Mouse (Mus musculus) spleen, adult 2 months (tissue): ENCODE measurements around the gene Lrp1. TPM values are rescaled to one million over a fixed set of nuclear protein-coding genes. Genes with fewer than 3 reads are reported as not detected.

Source experiments
- DNase-seq, 2 experiments: peaks; one replicate each; pipeline versions ENCODE4 v3.0.0 to v3.0.0-alpha.2; 2012 to 2021; ENCODE audit warnings: low spot score in 2 of 2, low read depth in 1 of 2
- H3K27ac ChIP-seq: fragments of 200-500 bp; 2 replicates; pipeline ENCODE4 v1.5.1; 2012; ENCODE audit warnings: low read length, inconsistent platforms; ENCODE audit not compliant: insufficient read depth
- H3K27me3 ChIP-seq: fragments of 200-500 bp; 2 replicates; pipeline ENCODE4 v1.6.1; 2012; ENCODE audit warnings: mild to moderate bottlenecking, moderate library complexity, low read length, inconsistent platforms; ENCODE audit not compliant: control insufficient read depth, insufficient read depth
- H3K36me3 ChIP-seq: fragments of 200-500 bp; 2 replicates; pipeline ENCODE4 v1.6.1; 2012; ENCODE audit warnings: mild to moderate bottlenecking, low read length, inconsistent platforms; ENCODE audit not compliant: control insufficient read depth, insufficient read depth
- H3K4me1 ChIP-seq: fragments of 200-500 bp; 2 replicates; pipeline ENCODE4 v1.6.1; 2011; ENCODE audit warnings: inconsistent platforms; ENCODE audit not compliant: control insufficient read depth, insufficient read depth, insufficient read length
- H3K4me3 ChIP-seq: fragments of 200-500 bp; 2 replicates; pipeline ENCODE4 v1.5.1; 2011; ENCODE audit warnings: mild to moderate bottlenecking, inconsistent platforms; ENCODE audit not compliant: insufficient read depth, insufficient read length; ENCODE audit errors: extremely low read depth
- CTCF ChIP-seq: fragments of 200-500 bp; IDR thresholded peaks from 2 replicates; pipeline ENCODE4 v1.5.1; 2011; ENCODE audit warnings: mild to moderate bottlenecking, inconsistent platforms; ENCODE audit not compliant: insufficient read depth, insufficient read length, insufficient replicate concordance; ENCODE audit errors: extremely low read depth
- POLR2A ChIP-seq: fragments of 200-500 bp; IDR thresholded peaks from 2 replicates; pipeline ENCODE4 v1.6.1; 2011; ENCODE audit warnings: low read depth, low read length, inconsistent platforms
- WGBS: fragments of 180-500 bp; shearing (Covaris S2); methylation state at CpG from one replicate; pipeline ENCODE4 v1.1.7; 2018; 5-methylcytosine and 5-hydroxymethylcytosine counted together
- polyA plus RNA-seq: library from polyadenylated mRNA; depleted of rRNA; stranded (reverse); fragments of >200 nt; gene quantifications from 2 replicates; pipeline ENCODE4 v1.2.3, GENCODE M21; 2012

Lrp1 gene
- polyA plus RNA-seq, 1 experiment, result 98.7 TPM

DNA sequence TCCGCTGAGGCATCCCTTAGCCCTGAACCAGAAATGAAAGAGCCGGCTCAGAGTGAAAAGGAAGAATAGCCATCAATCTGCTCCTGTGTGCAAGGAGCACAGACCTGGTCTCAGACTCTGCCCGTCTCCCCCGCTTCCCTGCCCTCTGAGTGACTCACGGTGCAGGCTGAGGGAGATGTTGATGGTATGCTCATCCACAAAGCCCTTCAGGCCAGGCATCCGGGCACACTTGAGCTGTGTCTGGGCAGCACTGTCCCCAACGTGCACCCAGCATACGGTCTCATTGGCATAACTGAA, 15.7 kb downstream of the Lrp1 start:
- Histone ChIP-seq H3K36me3 (no peaks in the 10 kb centered on the region), H3K27me3 (no peaks in the 10 kb centered on the region), H3K27ac (no peak overlapping the region), H3K4me3 (no peak overlapping the region), H3K4me1 (peaks cover 23% of the 10 kb centered on the region)
- DNase-seq, result no peak
- WGBS, result 62% methylated on average over 8 of the region's 8 CpGs
- TF ChIP-seq POLR2A (no peak), CTCF (no peak)

DNA sequence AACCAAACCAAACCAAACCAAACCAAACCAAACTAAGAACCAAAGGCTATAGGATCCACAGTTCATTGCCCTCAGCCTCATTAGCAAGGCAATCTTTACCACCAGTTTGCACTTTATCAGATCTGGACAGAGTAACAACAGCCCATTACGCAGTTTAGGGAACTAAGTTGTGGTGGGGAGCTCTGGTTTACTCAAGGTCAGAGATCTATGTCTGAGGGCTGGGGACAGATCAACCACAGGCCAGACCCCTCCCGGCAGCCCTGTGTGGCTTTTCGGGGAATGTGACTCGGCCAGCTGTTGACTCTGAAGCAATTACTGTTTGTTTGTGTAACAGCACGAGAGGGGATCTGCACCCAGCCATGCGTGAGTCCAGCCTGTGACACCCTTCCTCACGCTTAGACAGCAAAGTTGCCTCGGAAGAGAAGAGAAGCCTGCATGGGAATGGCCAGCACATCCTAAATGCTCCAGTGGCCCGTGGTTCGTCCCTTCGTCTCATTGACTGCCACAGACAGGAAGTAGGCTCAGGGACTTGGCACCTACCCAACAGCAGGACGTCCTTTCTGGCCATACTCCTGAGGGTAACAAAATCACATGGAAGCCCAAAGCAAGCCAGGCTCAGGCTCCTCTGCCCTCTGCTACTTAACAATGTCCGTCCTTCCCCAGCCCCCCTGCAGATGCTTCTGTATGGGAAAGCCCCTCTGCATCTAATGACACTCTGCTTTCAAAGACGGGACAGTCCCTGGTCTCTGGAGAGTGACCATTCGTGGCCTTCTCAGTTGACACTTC, 16.3 kb downstream of the Lrp1 start:
- Histone ChIP-seq H3K4me1 (peaks cover 23% of the 10 kb centered on the region), H3K36me3 (no peaks in the 10 kb centered on the region), H3K4me3 (no peak overlapping the region), H3K27ac (peak overlapping the region; percentile 67), H3K27me3 (no peaks in the 10 kb centered on the region)
- no peak for TF ChIP-seq POLR2A
- no peak for TF ChIP-seq CTCF
- 10% methylated on average over 15 of the region's 15 CpGs for WGBS
- DNase-seq, result peak in 1 of 2 experiments; percentile 26

DNA sequence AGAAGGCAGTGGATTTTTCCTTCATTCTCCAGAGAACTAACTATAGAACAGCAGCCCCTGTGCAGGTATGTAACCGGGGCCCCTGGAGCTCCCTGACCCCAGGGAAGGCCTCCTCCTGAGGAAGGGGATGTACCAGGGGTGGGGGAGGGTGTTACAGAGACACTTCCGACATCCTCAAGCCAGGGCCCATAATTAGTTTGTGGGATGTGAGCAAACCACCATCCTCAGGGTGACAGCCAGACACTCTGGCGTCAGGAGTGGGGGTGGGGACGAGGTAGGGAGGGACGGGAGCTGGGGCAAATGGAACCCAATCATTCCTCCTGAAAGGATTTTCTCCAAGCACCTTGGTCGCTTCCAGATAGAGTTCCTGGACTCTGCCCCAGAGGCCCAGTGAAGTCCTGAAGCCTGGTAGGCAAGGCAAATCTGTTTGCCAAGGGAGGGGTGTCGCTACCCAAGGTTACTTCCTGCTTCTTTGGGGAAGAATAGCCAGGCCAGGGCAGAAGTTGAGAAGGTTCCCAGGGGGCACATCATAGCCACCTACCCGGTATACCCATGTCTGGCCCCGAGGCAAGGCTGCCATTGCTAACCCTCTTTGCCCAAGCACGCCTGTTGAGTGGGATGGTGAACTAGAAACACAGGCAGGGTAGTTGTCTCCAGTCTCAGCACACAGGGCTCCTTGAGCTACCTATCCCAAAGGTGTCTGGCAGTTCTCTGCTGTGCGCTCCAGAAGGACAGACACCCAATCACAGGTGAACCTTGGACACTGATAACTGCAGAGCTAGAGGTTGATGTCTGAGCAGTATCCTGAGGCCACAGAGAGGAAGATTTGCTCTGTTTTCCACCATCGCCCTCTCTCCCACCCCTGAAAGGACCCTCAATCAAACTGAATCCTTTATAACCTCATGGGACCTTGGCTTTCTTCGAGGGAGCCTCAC, 17.2 kb downstream of the Lrp1 start:
- peak in 1 of 2 experiments; percentile 26 for DNase-seq
- WGBS, result 33% methylated on average over 13 of the region's 13 CpGs

DNA sequence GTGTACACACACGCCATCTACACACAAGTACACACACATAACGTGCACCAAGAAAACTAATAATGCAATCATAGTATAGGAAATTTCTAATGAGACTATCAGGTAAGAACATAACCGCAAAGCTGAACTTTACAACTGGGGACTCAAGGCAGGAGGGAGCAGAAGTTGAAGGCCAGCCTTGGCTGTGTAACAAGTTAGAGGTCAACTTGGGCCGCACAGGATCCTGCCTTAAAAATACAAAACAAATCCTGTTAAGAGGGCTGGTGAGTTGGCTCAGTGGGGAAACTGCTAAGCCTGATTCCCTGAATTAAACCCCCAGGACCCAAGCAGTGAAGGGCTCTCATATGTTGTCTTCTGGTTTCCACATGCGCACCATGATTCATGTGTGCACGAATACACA, 18.8 kb downstream of the Lrp1 start:
- DNase-seq, result no peak
- H3K4me3 ChIP-seq, result no peak overlapping the region
- H3K4me1 ChIP-seq, result peaks cover 27% of the 10 kb centered on the region
- H3K27ac ChIP-seq, result no peak overlapping the region
- no peak for TF ChIP-seq POLR2A
- TF ChIP-seq CTCF, result no peak
- no peaks in the 10 kb centered on the region for H3K36me3 ChIP-seq
- no peaks in the 10 kb centered on the region for H3K27me3 ChIP-seq
- WGBS, result 90% methylated on average over 6 of the region's 6 CpGs

More for the DNA sequence above, 17.2 kb downstream of the Lrp1 start:
- H3K36me3 ChIP-seq, result no peaks in the 10 kb centered on the region
- peaks cover 27% of the 10 kb centered on the region for H3K4me1 ChIP-seq
- H3K27ac ChIP-seq, result peak overlapping the region; percentile 33
- H3K4me3 ChIP-seq, result no peak overlapping the region
- no peak for TF ChIP-seq POLR2A
- no peak for TF ChIP-seq CTCF
- no peaks in the 10 kb centered on the region for H3K27me3 ChIP-seq

DNA sequence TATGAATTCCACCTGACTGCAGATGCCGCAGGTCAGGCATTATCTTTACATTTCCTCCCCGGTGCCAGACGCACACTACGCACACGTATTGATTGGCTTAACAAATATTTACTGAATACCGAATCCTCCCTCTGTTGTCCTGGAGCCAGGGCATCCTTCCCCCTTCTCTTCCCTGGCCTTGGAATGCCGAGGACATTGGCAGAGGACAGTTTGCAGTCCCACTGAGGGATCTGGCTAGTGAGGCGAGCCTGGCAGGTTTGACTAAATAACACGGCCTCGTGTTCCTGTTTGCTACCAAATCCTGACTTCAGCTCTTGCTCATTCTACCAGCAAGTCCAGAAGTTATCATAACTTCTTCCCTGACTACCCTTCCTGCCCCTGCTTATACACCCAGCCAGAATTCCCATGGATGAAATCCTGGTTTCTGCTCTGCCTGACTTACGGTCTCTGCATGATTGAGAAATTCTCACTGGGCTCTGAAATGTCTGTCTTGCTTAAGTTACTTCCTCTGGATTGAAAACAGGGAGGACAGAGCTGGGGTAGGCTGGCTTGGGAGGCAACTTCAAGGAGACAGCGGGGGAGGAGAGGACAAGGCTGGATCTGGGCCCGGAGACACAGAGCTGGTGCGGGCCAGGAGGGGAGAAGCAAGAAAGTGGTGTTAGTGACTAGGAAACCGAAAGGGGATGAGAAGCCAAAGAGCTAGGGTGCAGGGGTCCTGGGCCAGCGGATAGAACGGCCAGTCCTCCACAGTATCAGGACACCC, 21.0 kb downstream of the Lrp1 start:
- TF ChIP-seq POLR2A (no peak), CTCF (no peak)
- H3K4me3 ChIP-seq, result no peak overlapping the region
- H3K27me3 ChIP-seq, result no peaks in the 10 kb centered on the region
- DNase-seq, result no peak
- H3K27ac ChIP-seq, result peak overlapping the region; percentile 28
- no peaks in the 10 kb centered on the region for H3K36me3 ChIP-seq
- peaks cover 21% of the 10 kb centered on the region for H3K4me1 ChIP-seq
- WGBS, result 80% methylated on average over 17 of the region's 17 CpGs

DNA sequence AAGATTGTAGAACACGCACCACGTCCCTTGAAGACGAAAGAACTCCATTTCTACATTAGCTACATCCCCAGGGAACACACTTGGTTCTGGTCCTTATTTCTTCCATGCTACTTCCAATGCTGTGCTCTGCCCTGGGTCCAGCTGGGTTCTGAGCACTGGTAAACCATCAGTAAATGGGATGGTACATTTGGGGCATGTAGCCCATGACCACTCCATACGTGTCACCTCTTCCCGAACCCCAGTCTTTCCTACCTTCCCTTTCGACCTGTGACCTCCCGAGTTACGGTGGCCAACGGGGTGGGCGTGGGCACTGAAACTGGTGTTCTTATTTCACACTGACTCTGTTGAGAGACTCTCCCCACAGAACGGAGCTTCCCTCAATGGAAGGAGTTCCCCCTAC, 21.7 kb downstream of the Lrp1 start:
- 85% methylated on average over 11 of the region's 11 CpGs for WGBS
- H3K27me3 ChIP-seq, result no peaks in the 10 kb centered on the region
- no peak for DNase-seq
- no peaks in the 10 kb centered on the region for H3K36me3 ChIP-seq
- H3K4me3 ChIP-seq, result no peak overlapping the region
- no peak overlapping the region for H3K27ac ChIP-seq
- TF ChIP-seq CTCF (no peak), POLR2A (no peak)
- H3K4me1 ChIP-seq, result peaks cover 19% of the 10 kb centered on the region
